Mouse (Mus musculus) stomach, postnatal 0 days (tissue): Measurements from ENCODE around the gene Ddx47.

Experiments
- CTCF ChIP-seq: IDR thresholded peaks from 2 replicates; pipeline ENCODE4 v1.5.1; 2016; ENCODE audit warnings: antibody characterized with exemption, low read depth, mild to moderate bottlenecking, moderate library complexity
- EP300 ChIP-seq: optimal IDR thresholded peaks from 2 replicates; pipeline ENCODE3; 2016; ENCODE audit warnings: antibody characterized with exemption

DNA sequence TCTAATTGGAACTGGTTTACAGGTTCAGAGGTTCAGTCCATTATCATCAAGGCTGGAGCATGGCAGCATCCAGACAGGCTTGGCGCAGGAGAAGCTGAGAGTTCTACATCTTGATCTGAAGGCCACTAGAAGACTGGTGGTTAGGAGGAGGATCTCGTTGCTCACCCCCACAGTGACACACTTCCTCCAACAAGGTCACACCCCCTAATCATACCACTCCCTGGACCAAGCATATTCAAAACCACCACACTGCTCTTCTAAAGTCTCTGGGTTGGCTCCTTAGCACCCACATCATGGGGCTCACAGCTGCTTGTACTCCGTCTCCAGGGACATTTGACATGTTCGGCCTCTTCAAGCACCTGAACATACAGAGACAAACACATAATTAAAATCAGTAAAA, 9.4 kb upstream of the Ddx47 start:
- no peak for TF ChIP-seq CTCF
- no peak for TF ChIP-seq EP300
